Mouse (Mus musculus): ENCODE measurements at regions not wholly inside any gene's neighbourhood (a gene's known extent, or its start where the extent isn't known, plus 50 kb on each side); places are given as distances from the start of the nearest gene placed in this dataset.

- TF ChIP-seq POLR2A (IDR thresholded peaks at IDR 0.05; ENCODE audit: low read depth, low read length): no peak
- TF ChIP-seq EP300 (IDR thresholded peaks at IDR 0.05; ENCODE audit: low read length): no peak
- no peak for TF ChIP-seq CHD2 (IDR thresholded peaks at IDR 0.05; ENCODE audit: low read length)
- no peak for TF ChIP-seq NRF1 (IDR thresholded peaks at IDR 0.05; ENCODE audit: low read depth, low read length)
- TF ChIP-seq TBP (conservative IDR thresholded peaks at IDR 0.05; ENCODE audit: low read depth, low read length): no peak
- TF ChIP-seq MAZ (IDR thresholded peaks at IDR 0.05; ENCODE audit: low read depth, low read length): no peak
Observed at GRCm38 (mm10) chrX:18618581-18618980, 157.4 kb upstream of the 4930578C19Rik start.

Data from CH12.LX (cell line).